Mouse (Mus musculus): Measurements from ENCODE around the gene Nosip. TPM values are rescaled to one million over a fixed set of nuclear protein-coding genes. Genes with fewer than 3 reads are reported as not detected.

Gene Nosip
- polyA plus RNA-seq, 1 experiment: 60.4 TPM

- H3K4me3 ChIP-seq (ENCODE audit: insufficient read depth, low read depth, low read length): no peak overlapping the region
- no peak overlapping the region for H3K27ac ChIP-seq (ENCODE audit: insufficient read depth, low read depth, low read length)
- WGBS: 66% methylated on average over 8 of the region's 8 CpGs
- H3K27me3 ChIP-seq (replicated peaks; ENCODE audit: control insufficient read depth, insufficient read depth, low read length): no peaks in the 10 kb centered on the region
- TF ChIP-seq POLR2A (IDR thresholded peaks at IDR 0.05; ENCODE audit: low read depth, low read length): no peak
- TF ChIP-seq CTCF (conservative IDR thresholded peaks at IDR 0.05; ENCODE audit: insufficient read depth, insufficient read length, low read depth, low read length): no peak
- DNase-seq: no peak
- no peaks in the 10 kb centered on the region for H3K4me1 ChIP-seq (ENCODE audit: control insufficient read depth, insufficient read depth, low read length)
- peaks cover 1% of the 10 kb centered on the region for H3K36me3 ChIP-seq (ENCODE audit: control insufficient read depth, insufficient read depth, low read length)
These were observed 36.5 kb upstream of the Nosip start for GRCm38 (mm10) chr7:45025601-45026220.

GRCm38 (mm10) chr7:45026256-45026655, 36.0 kb upstream of the Nosip start:
- peaks cover 1% of the 10 kb centered on the region for H3K36me3 ChIP-seq (ENCODE audit: control insufficient read depth, insufficient read depth, low read length)
- 59% methylated on average over 2 of the region's 2 CpGs for WGBS
- H3K4me1 ChIP-seq (ENCODE audit: control insufficient read depth, insufficient read depth, low read length): no peaks in the 10 kb centered on the region
- TF ChIP-seq CTCF (conservative IDR thresholded peaks at IDR 0.05; ENCODE audit: insufficient read depth, insufficient read length, low read depth, low read length) (no peak), POLR2A (IDR thresholded peaks at IDR 0.05; ENCODE audit: low read depth, low read length) (no peak)
- no peak for DNase-seq
- H3K27ac ChIP-seq (ENCODE audit: insufficient read depth, low read depth, low read length): no peak overlapping the region
- H3K27me3 ChIP-seq (replicated peaks; ENCODE audit: control insufficient read depth, insufficient read depth, low read length): no peaks in the 10 kb centered on the region
- no peak overlapping the region for H3K4me3 ChIP-seq (ENCODE audit: insufficient read depth, low read depth, low read length)

GRCm38 (mm10) chr7:45027761-45028160, 34.5 kb upstream of the Nosip start:
- Histone ChIP-seq H3K4me3 (ENCODE audit: insufficient read depth, low read depth, low read length) (no peak overlapping the region), H3K27me3 (replicated peaks; ENCODE audit: control insufficient read depth, insufficient read depth, low read length) (no peaks in the 10 kb centered on the region), H3K36me3 (ENCODE audit: control insufficient read depth, insufficient read depth, low read length) (peaks cover 1% of the 10 kb centered on the region), H3K4me1 (ENCODE audit: control insufficient read depth, insufficient read depth, low read length) (no peaks in the 10 kb centered on the region), H3K27ac (ENCODE audit: insufficient read depth, low read depth, low read length) (no peak overlapping the region)
- no peak for DNase-seq
- TF ChIP-seq POLR2A (IDR thresholded peaks at IDR 0.05; ENCODE audit: low read depth, low read length): no peak
- no peak for TF ChIP-seq CTCF (conservative IDR thresholded peaks at IDR 0.05; ENCODE audit: insufficient read depth, insufficient read length, low read depth, low read length)
- WGBS: 82% methylated on average over 9 of the region's 9 CpGs

- H3K4me3 ChIP-seq (ENCODE audit: insufficient read depth, low read depth, low read length): no peak overlapping the region
- no peak overlapping the region for H3K27ac ChIP-seq (ENCODE audit: insufficient read depth, low read depth, low read length)
- no peaks in the 10 kb centered on the region for H3K27me3 ChIP-seq (replicated peaks; ENCODE audit: control insufficient read depth, insufficient read depth, low read length)
- DNase-seq: no peak
- H3K4me1 ChIP-seq (ENCODE audit: control insufficient read depth, insufficient read depth, low read length): no peaks in the 10 kb centered on the region
- WGBS: 70% methylated on average over 11 of the region's 11 CpGs
- TF ChIP-seq CTCF (conservative IDR thresholded peaks at IDR 0.05; ENCODE audit: insufficient read depth, insufficient read length, low read depth, low read length) (no peak), POLR2A (IDR thresholded peaks at IDR 0.05; ENCODE audit: low read depth, low read length) (no peak)
- peaks cover 1% of the 10 kb centered on the region for H3K36me3 ChIP-seq (ENCODE audit: control insufficient read depth, insufficient read depth, low read length)
These were observed 33.9 kb upstream of the Nosip start for GRCm38 (mm10) chr7:45028351-45028750.

GRCm38 (mm10) chr7:45029995-45030394, 32.2 kb upstream of the Nosip start:
- H3K36me3 ChIP-seq (ENCODE audit: control insufficient read depth, insufficient read depth, low read length): peaks cover 7% of the 10 kb centered on the region

GRCm38 (mm10) chr7:45030857-45031256, 31.4 kb upstream of the Nosip start:
- no peak overlapping the region for H3K4me3 ChIP-seq (ENCODE audit: insufficient read depth, low read depth, low read length)
- no peak for DNase-seq
- WGBS: 96% methylated on average over 8 of the region's 8 CpGs
- no peaks in the 10 kb centered on the region for H3K27me3 ChIP-seq (replicated peaks; ENCODE audit: control insufficient read depth, insufficient read depth, low read length)
- H3K4me1 ChIP-seq (ENCODE audit: control insufficient read depth, insufficient read depth, low read length): no peaks in the 10 kb centered on the region
- no peak for TF ChIP-seq POLR2A (IDR thresholded peaks at IDR 0.05; ENCODE audit: low read depth, low read length)
- TF ChIP-seq CTCF (conservative IDR thresholded peaks at IDR 0.05; ENCODE audit: insufficient read depth, insufficient read length, low read depth, low read length): no peak
- H3K36me3 ChIP-seq (ENCODE audit: control insufficient read depth, insufficient read depth, low read length): peaks cover 7% of the 10 kb centered on the region
- no peak overlapping the region for H3K27ac ChIP-seq (ENCODE audit: insufficient read depth, low read depth, low read length)

More at GRCm38 (mm10) chr7:45029995-45030394, 32.2 kb upstream of the Nosip start:
- Histone ChIP-seq H3K27ac (ENCODE audit: insufficient read depth, low read depth, low read length) (no peak overlapping the region), H3K4me3 (ENCODE audit: insufficient read depth, low read depth, low read length) (no peak overlapping the region), H3K27me3 (replicated peaks; ENCODE audit: control insufficient read depth, insufficient read depth, low read length) (no peaks in the 10 kb centered on the region), H3K4me1 (ENCODE audit: control insufficient read depth, insufficient read depth, low read length) (no peaks in the 10 kb centered on the region)
- WGBS: 88% methylated on average over 6 of the region's 6 CpGs
- DNase-seq: no peak
- no peak for TF ChIP-seq POLR2A (IDR thresholded peaks at IDR 0.05; ENCODE audit: low read depth, low read length)
- TF ChIP-seq CTCF (conservative IDR thresholded peaks at IDR 0.05; ENCODE audit: insufficient read depth, insufficient read length, low read depth, low read length): no peak

GRCm38 (mm10) chr7:45033722-45034359, 28.4 kb upstream of the Nosip start:
- WGBS: 91% methylated on average over 19 of the region's 19 CpGs
- TF ChIP-seq POLR2A (IDR thresholded peaks at IDR 0.05; ENCODE audit: low read depth, low read length) (no peak), CTCF (conservative IDR thresholded peaks at IDR 0.05; ENCODE audit: insufficient read depth, insufficient read length, low read depth, low read length) (no peak)
- Histone ChIP-seq H3K4me1 (ENCODE audit: control insufficient read depth, insufficient read depth, low read length) (no peaks in the 10 kb centered on the region), H3K4me3 (ENCODE audit: insufficient read depth, low read depth, low read length) (no peak overlapping the region), H3K27me3 (replicated peaks; ENCODE audit: control insufficient read depth, insufficient read depth, low read length) (no peaks in the 10 kb centered on the region), H3K27ac (ENCODE audit: insufficient read depth, low read depth, low read length) (no peak overlapping the region), H3K36me3 (ENCODE audit: control insufficient read depth, insufficient read depth, low read length) (peaks cover 7% of the 10 kb centered on the region)
- no peak for DNase-seq
